Mouse (Mus musculus): Measurements from ENCODE around the gene Olfr836.

GRCm38 (mm10) chr9:19136017-19136416 is 15.8 kb downstream of the Olfr836 start, which contains the start of gene Olfr837:
- no peak for TF ChIP-seq CTCF (IDR thresholded peaks at IDR 0.05 in 2 of 3, conservative IDR thresholded peaks at IDR 0.05 in 1 of 3; ENCODE audit: control insufficient read depth in 1 of 3, insufficient read depth in 1 of 3, low read depth in 2 of 3, low read length in 3 of 3, poor library complexity in 1 of 3, severe bottlenecking in 1 of 3)
- no peak for TF ChIP-seq MAZ (IDR thresholded peaks at IDR 0.05; ENCODE audit: low read depth, low read length)

All from MEL (cell line).